Mouse (Mus musculus): ENCODE data around the gene Noxo1.
A peak's percentile ranks its signal among the peaks of the same experiment; 100 is the strongest.
"Not testable (repeated sequence)": the region's sequence is repeated elsewhere in the genome, so short reads cannot be mapped to it uniquely, and the experiment has no call there.

Gene Noxo1

GRCm38 (mm10) chr17:24696011-24696697, at the start of gene Noxo1, which contains the start of gene Gfer:
Noxo1 (plus strand) TSS chr17:24696234.
Gfer (minus strand) TSS chr17:24696156.
- peak; percentile 76 for DNase-seq (ENCODE audit: low spot score)

- no peak for DNase-seq (ENCODE audit: low spot score)
Observed at GRCm38 (mm10) chr17:24646381-24646780, 49.7 kb upstream of the Noxo1 start.

- no peak for DNase-seq (ENCODE audit: low spot score)
Observed at GRCm38 (mm10) chr17:24647493-24647892, 48.5 kb upstream of the Noxo1 start.

GRCm38 (mm10) chr17:24648731-24649377, 47.2 kb upstream of the Noxo1 start:
- DNase-seq (ENCODE audit: low spot score): no peak

GRCm38 (mm10) chr17:24649581-24650069, 46.4 kb upstream of the Noxo1 start:
- no peak for DNase-seq (ENCODE audit: low spot score)

GRCm38 (mm10) chr17:24650070-24650616, 45.9 kb upstream of the Noxo1 start, which contains the start of gene Slc9a3r2:
Slc9a3r2 (minus strand) TSS chr17:24650327.
- no peak for DNase-seq (ENCODE audit: low spot score)

- no peak for DNase-seq (ENCODE audit: low spot score)
Observed at GRCm38 (mm10) chr17:24650766-24651165, 45.3 kb upstream of the Noxo1 start.

- DNase-seq (ENCODE audit: low spot score): no peak
Observed at GRCm38 (mm10) chr17:24651835-24652234, 44.2 kb upstream of the Noxo1 start.

- DNase-seq (ENCODE audit: low spot score): no peak
Observed at GRCm38 (mm10) chr17:24653967-24654710, 41.9 kb upstream of the Noxo1 start.

GRCm38 (mm10) chr17:24654969-24655368, 41.1 kb upstream of the Noxo1 start:
- DNase-seq (ENCODE audit: low spot score): no peak

GRCm38 (mm10) chr17:24658017-24658758, 37.8 kb upstream of the Noxo1 start, which contains the start of gene Npw:
Npw (minus strand) TSS chr17:24658457.
- DNase-seq (ENCODE audit: low spot score): no peak

GRCm38 (mm10) chr17:24667011-24667410, 29.0 kb upstream of the Noxo1 start:
- not testable (repeated sequence) for DNase-seq (ENCODE audit: low spot score)

- DNase-seq (ENCODE audit: low spot score): peak; percentile 59
Observed at GRCm38 (mm10) chr17:24667416-24667815, 28.6 kb upstream of the Noxo1 start.

GRCm38 (mm10) chr17:24669214-24669544, 26.9 kb upstream of the Noxo1 start:
- not testable (repeated sequence) for DNase-seq (ENCODE audit: low spot score)

- DNase-seq (ENCODE audit: low spot score): peak; percentile 89
Observed at GRCm38 (mm10) chr17:24669545-24670245, 26.3 kb upstream of the Noxo1 start, which contains the start of gene Zfp598. Zfp598 (plus strand) TSS chr17:24669687.

GRCm38 (mm10) chr17:24670246-24670844, 25.7 kb upstream of the Noxo1 start:
- no peak for DNase-seq (ENCODE audit: low spot score)

- DNase-seq (ENCODE audit: low spot score): no peak
Observed at GRCm38 (mm10) chr17:24671346-24671745, 24.7 kb upstream of the Noxo1 start.

GRCm38 (mm10) chr17:24672141-24672540, 23.9 kb upstream of the Noxo1 start:
- DNase-seq (ENCODE audit: low spot score): no peak

- DNase-seq (ENCODE audit: low spot score): no peak
Observed at GRCm38 (mm10) chr17:24674277-24674676, 21.8 kb upstream of the Noxo1 start.

- DNase-seq (ENCODE audit: low spot score): peak; percentile 76
Observed at GRCm38 (mm10) chr17:24676187-24676586, 19.8 kb upstream of the Noxo1 start.

Measured in c-Kit-positive CD71-positive TER-119-positive erythroid progenitor cells, embryonic 14.5 days (primary cell).